Mouse (Mus musculus): ENCODE measurements around the gene Cib1. TPM values are rescaled to one million over a fixed set of nuclear protein-coding genes. Genes with fewer than 3 reads are reported as not detected.

The Cib1 gene
- polyA plus RNA-seq, 2 experiments: 43.1 to 94.2 TPM

DNA sequence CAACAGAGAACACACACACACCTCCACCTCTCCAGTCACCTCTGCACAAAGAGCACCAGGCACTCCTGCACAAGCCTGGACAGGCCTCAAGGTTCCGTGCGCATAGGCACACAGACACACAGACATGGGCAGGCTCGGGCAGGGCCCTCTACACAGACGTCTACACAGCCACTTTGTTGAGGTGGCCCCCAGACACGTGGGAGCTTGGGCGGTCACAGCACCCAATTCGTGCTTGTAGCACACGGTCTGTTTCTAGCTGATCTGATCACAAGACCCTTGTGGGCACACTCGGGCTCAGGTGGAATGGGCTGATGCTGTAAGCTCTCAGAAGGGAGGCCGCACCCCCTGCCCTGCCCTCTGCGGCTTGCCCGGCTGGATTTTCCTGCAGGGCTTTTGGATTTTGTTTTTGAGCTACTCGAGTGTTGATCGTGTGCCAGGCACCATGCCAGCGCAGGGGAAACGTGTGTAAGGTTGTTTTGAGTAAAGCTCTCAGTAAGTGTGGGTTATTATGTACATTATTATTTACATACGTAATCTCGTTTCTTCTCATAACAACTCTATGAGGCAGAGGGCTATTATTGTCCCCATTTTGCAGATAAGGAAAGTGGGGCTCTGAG lies 24.5 kb downstream of the Cib1 start:
- TF ChIP-seq CTCF (IDR thresholded peaks at IDR 0.05; ENCODE audit: low read depth) (no peak), EP300 (IDR thresholded peaks at IDR 0.05; ENCODE audit: low read depth) (no peak; the same call in 1 of the 2 replicates)
- Histone ChIP-seq H3K4me1 (replicated peaks; ENCODE audit: control insufficient read depth in 2 of 2, insufficient read depth in 2 of 2, low read length in 1 of 2) (peaks cover 86 to 91% of the 10 kb centered on the region in 2 experiments), H3K9me3 (ENCODE audit: control insufficient read depth, low read length) (no peaks in the 10 kb centered on the region), H3K27me3 (ENCODE audit: control insufficient read depth, insufficient read depth, low read length) (no peaks in the 10 kb centered on the region), H3K4me2 (ENCODE audit: low read depth) (peak overlapping the region; percentile 87), H3K27ac (peak overlapping the region; percentile 100), H3K36me3 (replicated peaks; ENCODE audit: control insufficient read depth, insufficient read depth, low read depth) (peaks cover 13% of the 10 kb centered on the region), H3K9ac (replicated peaks) (peak overlapping the region; percentile 71), H3K4me3 (ENCODE audit: insufficient read depth in 1 of 2, low read depth in 2 of 2, low read length in 2 of 2) (peak overlapping the region; percentile 2 to 44)
- whole genome bisulfite sequencing (ENCODE audit: insufficient replicate concordance): 23% methylated on average over 18 of the region's 18 CpGs
- ATAC-seq (ENCODE audit: insufficient read depth) (peak; percentile 19; the same call in 1 of the 2 replicates), DNase-seq (ENCODE audit: low read depth in 3 of 3, low spot score in 3 of 3) (no peak)

DNA sequence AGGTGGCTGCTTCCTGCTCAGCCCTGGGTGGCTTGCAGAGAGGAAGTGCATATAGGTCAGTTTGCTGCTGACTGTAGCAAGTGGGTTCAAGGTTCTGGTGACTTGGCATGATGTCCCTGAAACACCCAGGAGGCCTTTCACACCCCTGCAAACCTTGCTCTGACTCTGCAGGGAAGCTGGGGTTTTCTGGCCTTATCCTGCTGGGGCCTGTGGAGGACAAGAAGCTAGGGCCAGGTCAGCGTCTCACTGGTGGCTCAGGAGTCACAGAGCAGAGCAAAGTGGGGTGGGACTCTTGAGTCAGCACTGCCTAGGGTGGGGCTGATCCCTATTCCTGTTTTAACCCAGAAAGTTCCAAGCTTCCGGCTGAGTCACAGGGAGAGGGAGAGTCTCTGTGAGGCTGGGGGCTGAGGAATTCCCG lies 25.3 kb downstream of the Cib1 start:
- no peaks in the 10 kb centered on the region for H3K27me3 ChIP-seq (ENCODE audit: control insufficient read depth, insufficient read depth, low read length)
- peak overlapping the region; percentile 87 for H3K4me2 ChIP-seq (ENCODE audit: low read depth)
- TF ChIP-seq EP300 (IDR thresholded peaks at IDR 0.05; ENCODE audit: low read depth) (no peak), CTCF (IDR thresholded peaks at IDR 0.05; ENCODE audit: low read depth) (no peak)
- peak overlapping the region; percentile 71 for H3K9ac ChIP-seq (replicated peaks)
- H3K9me3 ChIP-seq (ENCODE audit: control insufficient read depth, low read length): no peaks in the 10 kb centered on the region
- no peak for ATAC-seq (ENCODE audit: insufficient read depth)
- H3K4me3 ChIP-seq (ENCODE audit: insufficient read depth in 1 of 2, low read depth in 2 of 2, low read length in 2 of 2): peak overlapping the region in 1 of 2 experiments; percentile 44; a peak in 2 of 4 replicates
- DNase-seq (ENCODE audit: low read depth in 3 of 3, low spot score in 3 of 3): no peak
- WGBS (ENCODE audit: insufficient replicate concordance): 23% methylated on average over 3 of the region's 3 CpGs
- peak overlapping the region; percentile 100 for H3K27ac ChIP-seq
- H3K36me3 ChIP-seq (replicated peaks; ENCODE audit: control insufficient read depth, insufficient read depth, low read depth): peaks cover 6% of the 10 kb centered on the region
- H3K4me1 ChIP-seq (replicated peaks; ENCODE audit: control insufficient read depth in 2 of 2, insufficient read depth in 2 of 2, low read length in 1 of 2): peaks cover 94 to 95% of the 10 kb centered on the region in 2 experiments

DNA sequence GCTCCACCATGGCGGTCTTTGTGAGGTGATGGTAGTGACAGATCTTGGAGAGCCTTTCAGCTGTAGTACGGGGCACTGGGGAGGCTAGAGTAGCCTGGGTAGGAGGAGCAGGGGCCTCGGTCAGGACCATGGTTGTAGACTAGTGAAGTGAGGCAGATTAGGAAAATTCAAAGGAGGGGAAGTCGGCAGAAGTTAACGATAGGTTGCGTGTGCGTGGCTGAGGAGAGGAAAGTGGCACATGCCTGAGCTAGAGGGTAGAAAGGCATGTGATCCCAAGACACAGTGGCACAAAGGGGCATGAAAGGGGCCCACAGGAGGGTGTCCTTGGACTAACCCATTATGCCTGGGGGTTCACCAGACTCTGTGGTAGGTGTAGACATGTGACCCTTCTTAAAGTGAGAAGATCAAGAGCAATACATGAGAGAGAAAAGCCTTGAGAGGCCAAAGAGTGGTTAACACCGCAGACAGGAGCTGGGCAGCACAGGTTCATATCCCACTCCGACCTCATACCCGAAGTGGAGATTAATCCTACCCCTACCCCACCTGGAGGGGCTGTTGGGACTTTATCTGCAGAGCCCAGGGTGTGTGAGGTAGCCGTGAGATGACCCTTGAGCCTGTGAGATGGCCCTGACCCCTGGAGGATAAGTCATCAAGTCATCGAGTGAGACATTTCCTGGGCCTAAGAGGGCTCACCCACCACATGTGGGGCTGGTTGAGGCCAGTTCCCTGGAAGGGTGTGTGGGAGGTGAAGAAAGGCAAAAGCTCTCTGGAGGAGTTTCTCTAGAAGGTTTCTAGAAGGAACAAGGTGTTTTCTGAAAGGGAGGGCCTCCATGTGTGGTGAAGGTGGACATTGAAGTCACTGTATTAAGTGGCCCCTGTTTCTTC lies 26.7 kb downstream of the Cib1 start:
- Histone ChIP-seq H3K27ac (peak overlapping the region; percentile 100), H3K36me3 (replicated peaks; ENCODE audit: control insufficient read depth, insufficient read depth, low read depth) (peaks cover 12% of the 10 kb centered on the region), H3K4me3 (ENCODE audit: insufficient read depth in 1 of 2, low read depth in 2 of 2, low read length in 2 of 2) (no peak overlapping the region), H3K27me3 (ENCODE audit: control insufficient read depth, insufficient read depth, low read length) (no peaks in the 10 kb centered on the region), H3K9me3 (ENCODE audit: control insufficient read depth, low read length) (no peaks in the 10 kb centered on the region), H3K4me1 (replicated peaks; ENCODE audit: control insufficient read depth in 2 of 2, insufficient read depth in 2 of 2, low read length in 1 of 2) (peaks cover 93 to 98% of the 10 kb centered on the region in 2 experiments), H3K9ac (replicated peaks) (peak overlapping the region; percentile 71), H3K4me2 (ENCODE audit: low read depth) (peak overlapping the region; percentile 87)
- no peak for DNase-seq (ENCODE audit: low read depth in 3 of 3, low spot score in 3 of 3)
- 53% methylated on average over 12 of the region's 12 CpGs for WGBS (ENCODE audit: insufficient replicate concordance)
- no peak for TF ChIP-seq CTCF (IDR thresholded peaks at IDR 0.05; ENCODE audit: low read depth)
- TF ChIP-seq EP300 (IDR thresholded peaks at IDR 0.05; ENCODE audit: low read depth): no peak
- ATAC-seq (ENCODE audit: insufficient read depth): no peak

DNA sequence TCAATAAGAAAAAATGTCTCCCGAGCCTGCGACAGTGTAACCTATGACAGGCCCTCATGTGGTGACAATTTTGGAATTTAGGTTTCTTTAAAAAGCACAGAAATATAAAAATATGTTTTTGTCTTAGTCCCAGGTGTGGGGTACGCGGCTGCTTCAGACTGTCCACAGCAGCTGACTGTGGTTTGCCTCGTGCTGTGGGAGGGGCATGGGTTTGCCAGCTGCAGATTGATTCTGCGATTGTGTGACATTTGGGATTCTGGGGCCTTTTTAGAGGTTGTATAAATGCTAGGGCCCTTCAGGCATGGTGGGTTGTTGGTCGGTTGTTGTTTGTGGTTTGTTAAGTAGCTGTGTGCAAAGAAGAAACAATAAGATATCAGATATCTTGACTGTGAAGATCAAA lies 27.7 kb downstream of the Cib1 start:
- peak overlapping the region; percentile 71 for H3K9ac ChIP-seq (replicated peaks)
- H3K36me3 ChIP-seq (replicated peaks; ENCODE audit: control insufficient read depth, insufficient read depth, low read depth): peaks cover 13% of the 10 kb centered on the region
- H3K4me1 ChIP-seq (replicated peaks; ENCODE audit: control insufficient read depth in 2 of 2, insufficient read depth in 2 of 2, low read length in 1 of 2): peaks cover 93 to 97% of the 10 kb centered on the region in 2 experiments
- no peaks in the 10 kb centered on the region for H3K9me3 ChIP-seq (ENCODE audit: control insufficient read depth, low read length)
- no peak for ATAC-seq (ENCODE audit: insufficient read depth)
- 35% methylated on average over 7 of the region's 7 CpGs for WGBS (ENCODE audit: insufficient replicate concordance)
- H3K4me2 ChIP-seq (ENCODE audit: low read depth): peak overlapping the region; percentile 87
- peak overlapping the region; percentile 79 for H3K27ac ChIP-seq
- no peak overlapping the region for H3K4me3 ChIP-seq (ENCODE audit: insufficient read depth in 1 of 2, low read depth in 2 of 2, low read length in 2 of 2)
- no peak for DNase-seq (ENCODE audit: low read depth in 3 of 3, low spot score in 3 of 3)
- H3K27me3 ChIP-seq (ENCODE audit: control insufficient read depth, insufficient read depth, low read length): no peaks in the 10 kb centered on the region
- TF ChIP-seq CTCF (IDR thresholded peaks at IDR 0.05; ENCODE audit: low read depth) (no peak), EP300 (IDR thresholded peaks at IDR 0.05; ENCODE audit: low read depth) (no peak)

DNA sequence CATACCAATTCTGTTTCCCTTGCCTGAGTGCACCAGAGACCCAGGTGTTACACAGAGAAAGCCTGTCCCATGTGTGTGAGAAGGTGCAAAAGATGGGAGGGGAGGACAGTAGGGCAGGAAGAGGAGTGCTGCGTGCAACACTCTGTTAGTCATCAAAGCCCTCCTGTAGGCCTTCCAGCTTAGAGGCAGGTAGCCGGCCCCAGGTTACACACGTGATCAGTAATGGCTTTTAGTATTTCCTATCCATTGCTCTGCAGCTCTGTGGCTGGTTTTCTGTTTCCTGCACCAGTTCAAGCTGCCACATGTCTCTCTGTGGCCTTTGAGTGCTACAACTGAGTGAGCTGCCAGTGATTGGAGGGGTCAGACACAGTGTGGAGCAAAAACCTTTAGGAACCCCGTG lies 28.3 kb downstream of the Cib1 start:
- no peaks in the 10 kb centered on the region for H3K9me3 ChIP-seq (ENCODE audit: control insufficient read depth, low read length)
- 62% methylated on average over 4 of the region's 4 CpGs for WGBS (ENCODE audit: insufficient replicate concordance)
- peak overlapping the region; percentile 87 for H3K4me2 ChIP-seq (ENCODE audit: low read depth)
- DNase-seq (ENCODE audit: low read depth in 3 of 3, low spot score in 3 of 3) (no peak), ATAC-seq (ENCODE audit: insufficient read depth) (no peak)
- peak overlapping the region; percentile 71 for H3K9ac ChIP-seq (replicated peaks)
- peak overlapping the region; percentile 79 for H3K27ac ChIP-seq
- TF ChIP-seq EP300 (IDR thresholded peaks at IDR 0.05; ENCODE audit: low read depth) (no peak), CTCF (IDR thresholded peaks at IDR 0.05; ENCODE audit: low read depth) (no peak)
- H3K36me3 ChIP-seq (replicated peaks; ENCODE audit: control insufficient read depth, insufficient read depth, low read depth): peaks cover 13% of the 10 kb centered on the region
- peaks cover 89 to 97% of the 10 kb centered on the region in 2 experiments for H3K4me1 ChIP-seq (replicated peaks; ENCODE audit: control insufficient read depth in 2 of 2, insufficient read depth in 2 of 2, low read length in 1 of 2)
- H3K27me3 ChIP-seq (ENCODE audit: control insufficient read depth, insufficient read depth, low read length): no peaks in the 10 kb centered on the region
- no peak overlapping the region for H3K4me3 ChIP-seq (ENCODE audit: insufficient read depth in 1 of 2, low read depth in 2 of 2, low read length in 2 of 2)

Measured in liver, embryonic 14.5 days (tissue).